Mouse (Mus musculus) heart, adult 10 weeks (tissue): Measurements from ENCODE around the gene Rhbdl3. TPM values are rescaled to one million over a fixed set of nuclear protein-coding genes. Genes with fewer than 3 reads are reported as not detected.

Experiments used
- polyA plus RNA-seq: library from polyadenylated mRNA; stranded (reverse); fragments of 350-450 nt; fragmentation: Illumina TruSeq; extraction: RNeasy Lipid Tissue Mini Kit (QIAGEN cat#74804); gene quantifications from one replicate; pipeline ENCODE4 v1.2.3, GENCODE M21; 2014; ENCODE audit warnings: low read depth, low replicate concordance

Rhbdl3 gene
- 11.2 TPM for polyA plus RNA-seq

DNA sequence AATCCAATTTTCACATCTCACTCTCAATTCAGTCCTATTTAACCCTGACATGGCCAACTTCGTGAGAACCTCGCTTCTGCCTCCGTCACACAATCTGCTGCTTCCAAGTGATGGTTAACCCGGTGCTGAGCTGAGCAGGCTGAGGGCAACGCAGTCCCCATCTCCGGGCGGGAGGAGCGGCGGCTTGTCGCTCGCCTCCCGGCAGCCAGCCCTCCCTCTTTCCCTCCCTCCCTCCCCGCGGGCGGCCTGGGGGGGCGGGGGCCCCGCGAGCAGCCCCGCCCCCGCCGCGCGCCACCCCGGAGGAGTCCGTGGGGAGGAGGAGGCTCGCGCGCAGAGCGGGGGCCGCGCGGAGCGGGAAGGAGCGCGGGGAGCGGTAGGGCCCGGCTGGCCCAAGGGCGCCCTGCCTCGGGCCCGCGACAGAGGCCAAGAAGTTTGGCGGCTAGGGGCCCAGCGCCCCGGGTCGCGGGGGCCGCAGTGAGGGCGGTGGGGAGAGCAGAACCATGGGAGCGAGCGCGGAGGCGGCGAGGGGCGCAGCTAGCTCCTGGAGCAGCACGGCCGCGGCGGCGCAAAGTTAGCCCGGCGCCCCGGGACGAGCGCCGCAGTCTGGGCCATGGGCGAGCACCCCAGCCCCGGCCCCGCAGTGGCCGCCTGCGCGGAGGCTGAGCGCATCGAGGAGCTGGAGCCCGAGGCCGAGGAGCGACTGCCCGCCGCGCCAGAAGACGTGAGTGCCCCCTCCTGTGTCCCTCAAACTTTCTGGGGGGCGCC lies at the start of gene Rhbdl3:
Gene Rhbdl3, plus strand, starts transcription at position 362 of the 765 bp plus-strand sequence.

DNA sequence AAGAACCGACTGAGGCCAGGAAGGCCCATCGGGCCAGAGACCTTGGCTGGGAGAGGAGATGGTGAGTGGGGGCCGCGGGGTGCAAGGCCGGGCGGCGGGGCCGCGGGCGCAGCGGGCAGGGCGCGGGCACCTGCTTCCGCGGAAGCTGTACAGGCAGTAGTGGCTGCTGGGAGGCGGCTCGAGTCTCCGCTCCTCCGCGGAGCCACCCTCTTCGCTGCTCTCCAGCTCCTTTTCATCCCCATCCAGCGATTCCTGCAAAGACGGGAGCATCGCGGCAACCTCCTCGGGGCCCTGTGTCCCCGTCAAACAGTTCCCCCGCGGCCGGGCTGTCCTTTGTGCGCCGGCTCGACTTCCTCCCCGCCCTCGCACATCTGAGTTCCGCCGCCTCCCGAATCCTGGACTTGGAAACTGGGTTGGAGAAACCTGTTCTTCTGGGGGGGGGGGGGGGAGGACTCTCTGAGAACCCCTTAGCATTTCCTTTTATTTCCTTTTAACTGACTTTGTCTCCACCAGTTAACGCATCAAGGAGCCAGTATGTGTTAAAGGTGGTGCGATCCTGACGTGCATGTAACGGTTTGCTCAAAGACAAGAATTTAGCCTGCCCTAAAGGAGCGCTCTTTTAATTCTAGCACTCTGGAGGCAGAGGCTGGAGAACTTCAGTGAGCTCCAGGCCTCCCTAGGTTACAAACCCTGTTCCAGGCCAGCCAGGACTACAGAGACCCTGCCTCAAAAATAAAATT lies 77.2 kb downstream of the Rhbdl3 start, which contains the start of gene 5730455P16Rik:
Gene 5730455P16Rik, minus strand, starts transcription at position 323 of the 740 bp plus-strand sequence.

DNA sequence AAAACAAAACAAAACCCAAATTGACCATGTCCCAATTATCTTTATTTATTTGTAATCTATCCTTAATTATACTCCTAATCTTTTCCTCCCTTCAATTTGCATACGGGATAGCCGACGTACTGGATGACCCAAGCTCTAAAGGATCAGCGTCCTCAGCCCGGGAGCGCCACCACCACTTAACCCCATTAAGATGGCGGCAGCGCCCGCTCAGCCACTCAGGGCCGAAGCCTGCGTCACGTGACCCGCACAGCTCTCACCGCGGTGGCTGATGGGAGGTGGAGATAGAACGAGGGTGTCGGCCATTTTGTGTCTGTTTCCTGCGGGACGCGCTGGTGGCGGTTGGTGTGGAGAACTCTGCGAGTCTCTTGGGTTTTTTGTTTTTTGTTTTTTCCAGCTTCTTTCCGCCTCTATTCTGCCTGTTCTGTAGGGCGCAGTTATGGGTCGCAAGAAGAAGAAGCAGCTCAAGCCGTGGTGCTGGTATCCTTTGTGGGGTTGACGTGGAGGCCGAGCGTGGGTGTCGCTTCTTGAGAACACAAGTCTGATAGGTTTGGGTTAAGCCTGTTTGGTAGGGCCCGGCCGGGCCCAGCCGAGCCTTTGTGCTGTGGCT lies 82.4 kb downstream of the Rhbdl3 start, which contains the start of gene Zfp207:
Gene Zfp207, plus strand, starts transcription at position 261 of the 607 bp plus-strand sequence.

Other genes starting within 250 kb of the Rhbdl3 start
- 14.7 TPM for gene Crlf3, start 219.9 kb upstream of the Rhbdl3 start, polyA plus RNA-seq
- 0.63 TPM for gene Atad5, start 211.5 kb upstream of the Rhbdl3 start, polyA plus RNA-seq
- 35.6 TPM for gene Tefm, start 158.7 kb upstream of the Rhbdl3 start, polyA plus RNA-seq
- 9.5 TPM for gene Adap2, start 146.8 kb upstream of the Rhbdl3 start, polyA plus RNA-seq
- 6.5 TPM for gene Rnf135, start 117.1 kb upstream of the Rhbdl3 start, polyA plus RNA-seq
- gene Rhot1, start 91.9 kb upstream of the Rhbdl3 start, polyA plus RNA-seq, result 81.5 TPM
- gene 5730455P16Rik, start 77.1 kb downstream of the Rhbdl3 start, polyA plus RNA-seq, result 20.5 TPM
- gene Zfp207, start 82.4 kb downstream of the Rhbdl3 start, polyA plus RNA-seq, result 87.4 TPM
- 75.9 TPM for gene Psmd11, start 127.7 kb downstream of the Rhbdl3 start, polyA plus RNA-seq
- gene Cdk5r1, start 176.1 kb downstream of the Rhbdl3 start, polyA plus RNA-seq, result 0.52 TPM